Mouse (Mus musculus) small intestine, adult 2 months (tissue): ENCODE measurements around the gene Car1. TPM values are rescaled to one million over a fixed set of nuclear protein-coding genes. Genes with fewer than 3 reads are reported as not detected.

ENCODE experiments used
- H3K27ac ChIP-seq: fragments of 200-500 bp; 2 replicates; pipeline ENCODE4 v1.5.1; 2012; ENCODE audit warnings: low read depth, low read length, control low read depth, inconsistent platforms; ENCODE audit not compliant: insufficient read depth
- H3K27me3 ChIP-seq: fragments of 200-500 bp; 2 replicates; pipeline ENCODE4 v1.6.1; 2012; ENCODE audit warnings: mild to moderate bottlenecking, moderate library complexity, low read length, inconsistent platforms; ENCODE audit not compliant: control insufficient read depth, insufficient read depth
- H3K36me3 ChIP-seq: fragments of 200-500 bp; 2 replicates; pipeline ENCODE4 v1.6.1; 2012; ENCODE audit warnings: mild to moderate bottlenecking, low read length, control low read depth, inconsistent platforms; ENCODE audit not compliant: control insufficient read depth, insufficient read depth
- H3K4me1 ChIP-seq: fragments of 200-500 bp; 2 replicates; pipeline ENCODE4 v1.6.1; 2012; ENCODE audit warnings: low read length, inconsistent platforms, mixed read lengths; ENCODE audit not compliant: control insufficient read depth, insufficient read depth, insufficient read length
- H3K4me3 ChIP-seq: fragments of 200-500 bp; 2 replicates; pipeline ENCODE4 v1.5.1; 2012; ENCODE audit warnings: low read depth, mild to moderate bottlenecking, control low read depth, inconsistent platforms, low read length, moderate library complexity
- CTCF ChIP-seq: fragments of 200-500 bp; IDR thresholded peaks from 2 replicates; pipeline ENCODE4 v1.5.1; 2012; ENCODE audit warnings: low read depth, mild to moderate bottlenecking, control low read depth, inconsistent platforms, low read length, moderate library complexity, mixed read lengths; ENCODE audit not compliant: insufficient replicate concordance, insufficient read length; ENCODE audit errors: extremely low read depth
- POLR2A ChIP-seq: fragments of 200-500 bp; IDR thresholded peaks from 2 replicates; pipeline ENCODE4 v1.6.1; 2012; ENCODE audit warnings: low read depth, mild to moderate bottlenecking, control low read depth, inconsistent platforms, low read length, moderate library complexity
- WGBS: fragments of 180-500 bp; shearing (Covaris S2); methylation state at CpG from one replicate; pipeline ENCODE4 v1.1.7; 2018; 5-methylcytosine and 5-hydroxymethylcytosine counted together
- polyA plus RNA-seq: library from polyadenylated mRNA; depleted of rRNA; stranded (reverse); fragments of >200 nt; gene quantifications from 2 replicates; pipeline ENCODE4 v1.2.3, GENCODE M21; 2012; rRNA removed

Car1 gene
- polyA plus RNA-seq: not detected in 2 replicates

DNA sequence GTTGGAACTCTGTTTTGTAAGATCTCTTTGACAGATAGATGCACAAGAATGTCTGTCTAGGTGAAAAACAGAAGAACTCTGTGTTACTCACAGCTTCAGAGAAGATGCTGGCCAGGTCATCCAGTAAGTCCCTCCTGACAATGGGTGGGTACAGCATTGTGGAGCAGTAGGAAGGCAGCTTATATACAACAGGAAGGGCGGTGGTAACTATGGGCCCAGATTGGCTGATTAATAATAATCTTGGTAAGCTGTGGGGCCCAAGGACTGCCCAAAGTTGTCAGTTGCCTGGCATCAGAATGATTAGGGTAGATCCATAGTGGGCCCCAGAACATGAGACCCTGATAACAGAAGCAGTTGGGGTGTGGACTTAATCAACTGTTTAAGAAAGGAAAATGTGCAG is at the start of gene Car1:
Car1 (minus strand) TSS at position 158 of the 400 bp plus-strand sequence.
- no peaks in the 10 kb centered on the region for H3K27me3 ChIP-seq
- no peak for TF ChIP-seq CTCF
- no peak for TF ChIP-seq POLR2A
- no peaks in the 10 kb centered on the region for H3K4me1 ChIP-seq
- no peak within 1 kb of the TSS for H3K27ac ChIP-seq
- no peaks in the 10 kb centered on the region for H3K36me3 ChIP-seq
- H3K4me3 ChIP-seq: no peak within 1 kb of the TSS
- WGBS: 88% methylated on average over 1 of the region's 1 CpGs

DNA sequence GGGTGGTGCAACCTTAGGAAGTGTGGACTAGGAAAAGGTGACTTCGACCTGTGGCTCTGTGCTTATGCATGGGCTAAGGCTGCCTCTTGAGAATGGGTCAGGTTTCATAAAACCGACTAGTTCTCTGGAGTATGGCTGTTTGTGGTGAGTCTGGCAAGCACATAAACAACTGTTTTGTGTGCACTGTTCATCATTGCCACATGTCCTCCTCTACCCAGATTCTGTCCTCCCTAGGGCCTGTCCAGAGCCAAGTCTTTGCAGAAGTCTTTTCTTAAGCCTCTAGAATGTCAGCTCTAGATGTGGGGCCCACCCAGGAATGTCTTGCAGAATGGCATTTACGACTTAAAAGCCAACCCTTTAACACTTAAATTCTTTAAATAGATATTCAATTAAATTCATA is 49.7 kb upstream of the Car1 start:
- Histone ChIP-seq H3K4me1 (no peaks in the 10 kb centered on the region), H3K36me3 (no peaks in the 10 kb centered on the region), H3K4me3 (no peak overlapping the region), H3K27me3 (peaks cover 7% of the 10 kb centered on the region; the same call in 1 of the 2 replicates), H3K27ac (no peak overlapping the region)
- 80% methylated on average over 3 of the region's 3 CpGs for WGBS
- TF ChIP-seq POLR2A: no peak
- TF ChIP-seq CTCF: no peak

DNA sequence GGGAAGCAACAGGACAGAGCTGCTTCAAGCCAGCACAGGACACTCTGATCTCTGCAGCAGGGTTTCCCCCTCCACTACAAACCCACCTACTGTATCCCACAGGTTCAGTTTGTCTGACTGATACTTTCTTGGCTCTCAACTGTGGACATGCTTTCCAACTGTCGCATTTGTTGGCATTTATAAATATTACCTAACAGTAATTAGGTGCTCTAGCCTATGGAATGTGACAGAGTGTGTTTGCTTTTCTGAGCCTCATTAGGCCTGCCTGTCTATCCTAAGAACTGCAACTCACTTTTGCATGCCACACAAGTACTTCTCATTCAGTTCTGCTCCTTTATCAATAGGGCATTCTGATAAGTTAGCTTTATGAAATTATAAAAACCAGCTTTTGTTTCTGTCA is 46.3 kb upstream of the Car1 start:
- no peaks in the 10 kb centered on the region for H3K27me3 ChIP-seq
- no peak overlapping the region for H3K27ac ChIP-seq
- no peak for TF ChIP-seq CTCF
- TF ChIP-seq POLR2A: no peak
- no peaks in the 10 kb centered on the region for H3K4me1 ChIP-seq
- H3K36me3 ChIP-seq: no peaks in the 10 kb centered on the region
- no peak overlapping the region for H3K4me3 ChIP-seq
- WGBS: 29% methylated on average over 1 of the region's 1 CpGs

DNA sequence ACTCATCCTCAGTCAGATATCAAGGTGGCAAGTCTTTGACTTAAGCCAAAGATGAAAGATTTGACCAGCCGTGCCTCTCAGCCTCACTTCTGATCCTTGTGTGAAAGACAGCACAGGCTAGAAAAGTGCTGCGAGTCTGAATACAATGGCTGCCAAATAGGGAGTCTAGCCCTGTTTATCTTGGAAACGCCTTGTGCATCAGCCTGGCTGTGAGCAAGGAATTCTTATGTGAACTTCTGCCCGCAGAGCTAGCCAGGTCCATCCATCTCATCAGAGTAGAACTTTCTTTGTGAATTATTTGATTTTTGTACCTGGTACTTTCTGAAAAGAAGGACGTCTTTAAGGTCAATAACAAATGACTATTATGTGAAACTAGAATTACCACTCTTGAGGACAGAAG is 45.8 kb upstream of the Car1 start:
- H3K27me3 ChIP-seq: no peaks in the 10 kb centered on the region
- H3K27ac ChIP-seq: no peak overlapping the region
- no peaks in the 10 kb centered on the region for H3K36me3 ChIP-seq
- H3K4me3 ChIP-seq: no peak overlapping the region
- TF ChIP-seq POLR2A: no peak
- TF ChIP-seq CTCF: no peak
- 65% methylated on average over 5 of the region's 5 CpGs for WGBS
- no peaks in the 10 kb centered on the region for H3K4me1 ChIP-seq

DNA sequence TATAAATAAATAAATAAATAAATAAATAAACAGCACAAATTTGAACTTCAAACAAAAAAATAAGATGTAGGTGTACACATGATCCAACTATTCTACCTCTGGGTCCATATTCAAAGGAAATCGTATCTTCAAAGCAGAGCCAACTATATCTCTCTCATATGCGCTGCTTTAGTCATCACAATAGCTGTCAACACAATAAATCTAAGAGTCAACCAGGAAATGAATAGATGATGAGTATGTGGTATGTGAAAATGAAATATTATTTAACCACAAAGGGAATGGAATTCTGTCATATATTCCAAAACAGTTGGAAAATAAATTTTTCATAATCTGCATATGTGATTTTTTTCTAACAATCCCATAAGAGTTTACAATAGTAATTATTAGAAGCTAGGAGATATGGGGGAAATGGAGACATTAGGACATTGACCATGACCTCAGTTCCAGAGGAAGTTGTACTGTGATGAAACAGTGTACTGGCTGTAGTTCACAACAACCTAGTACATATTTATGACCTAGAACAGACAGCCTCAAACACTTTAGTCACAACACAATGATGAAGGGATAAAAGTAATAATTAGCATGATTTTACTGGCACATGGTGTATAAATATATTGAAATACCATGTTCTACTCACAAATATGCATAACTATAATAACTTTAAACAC is 40.6 kb upstream of the Car1 start:
- Histone ChIP-seq H3K27me3 (no peaks in the 10 kb centered on the region), H3K4me1 (no peaks in the 10 kb centered on the region), H3K4me3 (no peak overlapping the region), H3K36me3 (no peaks in the 10 kb centered on the region), H3K27ac (no peak overlapping the region)
- WGBS: 88% methylated on average over 2 of the region's 2 CpGs
- TF ChIP-seq CTCF: no peak
- no peak for TF ChIP-seq POLR2A

DNA sequence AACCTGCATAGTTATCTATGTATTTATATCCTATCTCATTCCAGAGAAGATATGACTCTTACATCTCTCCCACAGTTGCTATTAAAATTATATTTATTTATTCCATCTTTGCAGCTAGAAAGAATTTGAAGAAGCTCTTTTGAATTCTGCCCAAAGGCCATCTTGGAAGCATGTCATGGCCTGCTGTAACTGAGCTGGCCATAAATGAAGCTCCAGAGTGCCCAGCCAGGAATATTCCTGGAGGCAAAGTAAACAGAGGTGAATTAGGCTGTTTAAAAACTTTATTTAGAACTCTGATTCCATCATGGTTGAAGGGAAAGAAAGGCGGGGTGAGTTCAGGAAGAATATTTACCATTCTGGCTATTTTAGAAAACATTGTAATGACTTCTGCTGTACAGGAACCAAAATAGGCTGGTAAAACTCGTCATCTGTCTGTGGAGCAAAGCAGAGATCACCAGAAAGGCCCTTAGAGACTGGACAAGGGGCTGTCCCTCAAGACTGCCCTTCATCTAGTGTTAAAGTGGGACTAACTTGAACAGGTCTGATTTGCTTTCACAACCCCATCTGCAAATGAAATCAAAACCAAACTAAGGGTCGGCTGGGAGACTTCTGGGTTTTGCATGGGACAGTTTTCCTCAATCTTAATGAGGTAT is 31.4 kb upstream of the Car1 start:
- Histone ChIP-seq H3K36me3 (no peaks in the 10 kb centered on the region), H3K27me3 (no peaks in the 10 kb centered on the region), H3K4me1 (no peaks in the 10 kb centered on the region), H3K27ac (no peak overlapping the region), H3K4me3 (no peak overlapping the region)
- no peak for TF ChIP-seq POLR2A
- TF ChIP-seq CTCF: no peak
- WGBS: 68% methylated on average over 3 of the region's 3 CpGs

DNA sequence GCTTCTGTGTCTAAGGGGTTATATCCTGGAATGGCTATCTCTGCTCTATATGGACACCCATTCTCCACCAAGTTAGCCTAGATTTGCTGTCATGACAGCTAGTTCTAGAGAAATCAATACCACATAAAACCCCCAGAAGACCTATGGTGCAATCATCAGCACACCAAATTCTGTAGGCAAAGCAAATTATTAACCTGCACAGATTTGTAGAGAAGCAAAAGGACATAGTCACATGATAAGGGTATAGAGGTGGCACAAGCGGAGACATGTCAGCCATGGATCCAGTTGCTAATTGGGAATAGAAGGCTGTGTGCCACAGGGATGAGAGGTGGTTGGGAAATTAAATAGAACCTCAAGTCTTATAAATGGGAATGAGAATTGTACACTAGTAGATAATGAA is 30.8 kb upstream of the Car1 start:
- TF ChIP-seq POLR2A: no peak
- TF ChIP-seq CTCF: no peak
- no peak overlapping the region for H3K27ac ChIP-seq
- WGBS: 90% methylated on average over 1 of the region's 1 CpGs

More for the DNA sequence above, 30.8 kb upstream of the Car1 start:
- no peak overlapping the region for H3K4me3 ChIP-seq
- no peaks in the 10 kb centered on the region for H3K4me1 ChIP-seq
- H3K27me3 ChIP-seq: no peaks in the 10 kb centered on the region
- H3K36me3 ChIP-seq: no peaks in the 10 kb centered on the region
